Mouse (Mus musculus) hindbrain, postnatal 0 days (tissue): ENCODE measurements around the gene Tnfaip2. TPM values are rescaled to one million over a fixed set of nuclear protein-coding genes. Genes with fewer than 3 reads are reported as not detected.

Experiments used
- ATAC-seq: fragments of 200-750 bp; cut with Nextera tagmentation; 2 replicates; pipeline ENCODE4 v1.8.0; 2017; ENCODE audit warnings: mild to moderate bottlenecking, moderate TSS enrichment, moderate library complexity
- DNase-seq: peaks from one replicate; pipeline ENCODE4 v3.0.0-alpha.2; 2015; ENCODE audit warnings: low spot score
- H3K27ac ChIP-seq: fragments of 300-500 bp; sonication (generic); 2 replicates; pipeline ENCODE4 v1.5.1; 2014; ENCODE audit warnings: mild to moderate bottlenecking
- H3K27me3 ChIP-seq: fragments of 300-500 bp; sonication (generic); 2 replicates; pipeline ENCODE4 v1.6.1; 2014; ENCODE audit warnings: low read length, mixed read lengths; ENCODE audit not compliant: insufficient read depth
- H3K36me3 ChIP-seq: fragments of 300-500 bp; sonication (generic); 2 replicates; pipeline ENCODE4 v1.6.1; 2014; ENCODE audit warnings: low read length, mixed read lengths; ENCODE audit not compliant: insufficient read depth
- H3K4me1 ChIP-seq: fragments of 300-500 bp; sonication (generic); 2 replicates; pipeline ENCODE4 v1.6.1; 2014; ENCODE audit warnings: antibody characterized with exemption, low read length, mixed read lengths; ENCODE audit not compliant: insufficient read depth
- H3K4me2 ChIP-seq: fragments of 300-500 bp; sonication (generic); 2 replicates; pipeline ENCODE4 v1.6.1; 2014; ENCODE audit warnings: low read depth, mild to moderate bottlenecking, low read length, moderate library complexity, mixed read lengths
- H3K4me3 ChIP-seq: fragments of 300-500 bp; sonication (generic); 2 replicates; pipeline ENCODE4 v1.5.1; 2014; ENCODE audit warnings: low read length
- H3K9ac ChIP-seq: fragments of 300-500 bp; sonication (generic); replicated peaks from 2 replicates; pipeline ENCODE4 v1.6.1; 2014; ENCODE audit warnings: mild to moderate bottlenecking, low read length, moderate library complexity, mixed read lengths
- H3K9me3 ChIP-seq: fragments of 300-500 bp; sonication (generic); 2 replicates; pipeline ENCODE4 v1.6.1; 2016; ENCODE audit warnings: low read length, mixed read lengths
- CTCF ChIP-seq: IDR thresholded peaks from 2 replicates; pipeline ENCODE4 v1.5.1; 2016; ENCODE audit warnings: antibody characterized with exemption, control low read depth, low read depth
- WGBS: fragments of 180-500 bp; shearing (Covaris S2); extraction: QIAGEN DNeasy Blood & Tissue Kit; methylation state at CpG from one replicate; pipeline ENCODE4 v1.1.7; 2014; 5-methylcytosine and 5-hydroxymethylcytosine counted together
- polyA plus RNA-seq: library from polyadenylated mRNA; unstranded; fragments of >200 nt; fragmentation: Nextera tagmentation; extraction: Ambion mirVana; gene quantifications from 2 replicates; pipeline ENCODE4 v1.2.1, GENCODE M21; 2015
- total RNA-seq: library from RNA; depleted of rRNA; stranded (reverse); fragments of >200 nt; gene quantifications from 2 replicates; pipeline ENCODE4 v1.2.3, GENCODE M21; 2014

Gene Tnfaip2
- total and polyA plus RNA-seq, 2 experiments from 2014 or later: 0.99 to 1.4 TPM

GRCm38 (mm10) chr12:111437222-111437900 is 4.9 kb upstream of the Tnfaip2 start:
- no peak overlapping the region for H3K9ac ChIP-seq
- no peaks in the 10 kb centered on the region for H3K36me3 ChIP-seq
- H3K27me3 ChIP-seq: peaks cover 1% of the 10 kb centered on the region; the same call in 1 of the 2 replicates
- no peak overlapping the region for H3K27ac ChIP-seq
- no peak overlapping the region for H3K4me2 ChIP-seq
- H3K4me3 ChIP-seq: no peak overlapping the region
- DNase-seq (no peak), ATAC-seq (no peak)
- peaks cover 3% of the 10 kb centered on the region for H3K4me1 ChIP-seq
- no peaks in the 10 kb centered on the region for H3K9me3 ChIP-seq
- WGBS: 66% methylated on average over 5 of the region's 5 CpGs
- no peak for TF ChIP-seq CTCF

DNA sequence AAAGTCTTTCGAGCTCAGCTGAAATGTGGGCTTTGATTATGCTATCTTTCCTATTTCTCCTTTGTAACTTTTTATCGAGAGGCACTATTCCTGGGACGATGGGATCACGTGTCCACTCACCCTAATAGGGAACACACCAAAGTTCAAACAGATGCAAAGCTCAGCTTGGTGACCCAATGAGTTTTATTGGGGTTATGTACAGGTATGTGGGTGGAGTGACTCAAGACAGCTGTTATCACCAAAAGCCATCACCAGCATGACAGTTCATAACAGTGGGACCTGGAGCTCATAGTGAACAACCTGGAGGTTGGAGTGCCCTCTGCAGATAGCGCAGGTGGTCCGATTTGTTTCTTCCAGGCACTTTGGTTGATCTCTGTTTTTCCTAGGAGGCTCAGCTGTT is 3.4 kb upstream of the Tnfaip2 start:
- no peaks in the 10 kb centered on the region for H3K9me3 ChIP-seq
- H3K27ac ChIP-seq: no peak overlapping the region
- ATAC-seq: no peak
- no peak overlapping the region for H3K4me3 ChIP-seq
- H3K36me3 ChIP-seq: no peaks in the 10 kb centered on the region
- TF ChIP-seq CTCF: no peak
- no peak for DNase-seq
- no peak overlapping the region for H3K4me2 ChIP-seq
- WGBS: 84% methylated on average over 6 of the region's 6 CpGs
- H3K4me1 ChIP-seq: peaks cover 3% of the 10 kb centered on the region
- H3K27me3 ChIP-seq: peaks cover 16% of the 10 kb centered on the region
- H3K9ac ChIP-seq: no peak overlapping the region

- TF ChIP-seq CTCF: no peak
- H3K4me2 ChIP-seq: no peak overlapping the region
- DNase-seq (no peak), ATAC-seq (no peak)
- no peak overlapping the region for H3K9ac ChIP-seq
- peaks cover 34% of the 10 kb centered on the region for H3K27me3 ChIP-seq
- no peak overlapping the region for H3K4me3 ChIP-seq
- WGBS: 93% methylated on average over 9 of the region's 9 CpGs
- no peaks in the 10 kb centered on the region for H3K36me3 ChIP-seq
- H3K9me3 ChIP-seq: no peaks in the 10 kb centered on the region
- H3K4me1 ChIP-seq: peaks cover 4% of the 10 kb centered on the region; the same call in 1 of the 2 replicates
- no peak overlapping the region for H3K27ac ChIP-seq
Measured at GRCm38 (mm10) chr12:111440701-111441373, 1.4 kb upstream of the Tnfaip2 start.

GRCm38 (mm10) chr12:111441523-111441922 is 746 bp upstream of the Tnfaip2 start:
- ATAC-seq (no peak), DNase-seq (no peak)
- no peak for TF ChIP-seq CTCF
- Histone ChIP-seq H3K27me3 (peaks cover 38% of the 10 kb centered on the region), H3K36me3 (no peaks in the 10 kb centered on the region), H3K9ac (no peak overlapping the region), H3K9me3 (no peaks in the 10 kb centered on the region), H3K4me1 (peaks cover 4% of the 10 kb centered on the region; the same call in 1 of the 2 replicates), H3K27ac (no peak overlapping the region), H3K4me2 (no peak overlapping the region), H3K4me3 (no peak overlapping the region)
- 44% methylated on average over 3 of the region's 3 CpGs for WGBS

DNA sequence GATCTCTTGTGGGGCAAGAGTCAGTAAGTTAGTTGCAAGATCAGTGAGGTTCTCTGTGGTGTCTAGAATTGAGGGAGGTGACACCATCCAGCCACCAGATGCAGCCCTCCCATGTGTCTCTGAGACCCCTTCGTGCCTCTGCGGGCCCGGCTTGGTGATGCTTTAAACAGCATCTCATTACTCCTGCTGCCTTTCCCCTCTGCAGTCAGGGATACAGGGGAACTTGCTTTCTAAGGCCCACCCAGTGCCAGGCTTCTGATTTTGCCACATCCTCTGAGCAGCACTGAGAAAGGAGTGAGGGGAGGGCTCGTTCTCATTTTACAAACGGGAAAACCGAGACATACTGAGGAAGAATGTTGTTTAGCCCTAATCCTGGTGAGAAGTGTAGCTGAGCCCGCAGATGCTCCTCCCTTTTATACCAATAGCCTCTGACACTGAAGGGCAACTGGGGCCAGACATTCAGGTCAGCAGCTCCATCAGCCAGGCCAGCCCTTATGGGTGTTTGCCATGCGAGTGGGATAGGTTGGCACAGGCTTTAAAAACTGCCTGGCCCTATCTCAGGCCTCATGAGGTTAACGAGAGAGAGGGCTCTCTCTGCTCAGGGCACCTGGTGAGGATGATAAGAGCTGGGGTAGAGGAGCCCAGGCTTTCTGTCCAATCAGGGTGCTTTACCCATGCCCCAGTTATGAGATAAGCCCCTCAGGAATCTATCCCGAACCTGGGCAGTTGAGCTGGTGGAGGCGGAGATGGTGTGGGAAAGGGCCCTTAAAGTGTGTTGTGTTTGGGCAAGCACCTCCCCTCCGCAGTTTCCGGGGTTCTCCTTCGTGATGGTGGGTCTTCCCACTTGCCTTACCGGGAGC is 972 bp downstream of the Tnfaip2 start:
- peak overlapping the region; percentile 35; the same call in 1 of the 2 replicates for H3K4me3 ChIP-seq
- WGBS: 29% methylated on average over 15 of the region's 15 CpGs

GRCm38 (mm10) chr12:111443921-111444831 is 1.9 kb downstream of the Tnfaip2 start:
- WGBS: 39% methylated on average over 10 of the region's 10 CpGs
- H3K9ac ChIP-seq: no peak overlapping the region
- H3K4me2 ChIP-seq: no peak overlapping the region
- no peaks in the 10 kb centered on the region for H3K9me3 ChIP-seq
- no peak overlapping the region for H3K4me3 ChIP-seq
- H3K4me1 ChIP-seq: peaks cover 4% of the 10 kb centered on the region; the same call in 1 of the 2 replicates
- ATAC-seq (no peak), DNase-seq (no peak)
- no peak for TF ChIP-seq CTCF
- peaks cover 64% of the 10 kb centered on the region for H3K27me3 ChIP-seq
- no peak overlapping the region for H3K27ac ChIP-seq
- no peaks in the 10 kb centered on the region for H3K36me3 ChIP-seq

More for the DNA sequence above, 972 bp downstream of the Tnfaip2 start:
- Histone ChIP-seq H3K4me1 (peaks cover 4% of the 10 kb centered on the region; the same call in 1 of the 2 replicates), H3K27ac (no peak overlapping the region), H3K9ac (no peak overlapping the region), H3K4me2 (peak overlapping the region; percentile 67), H3K27me3 (peaks cover 55% of the 10 kb centered on the region), H3K36me3 (no peaks in the 10 kb centered on the region), H3K9me3 (no peaks in the 10 kb centered on the region)
- ATAC-seq (no peak), DNase-seq (no peak)
- no peak for TF ChIP-seq CTCF
